Mouse (Mus musculus) frontal cortex, postnatal 10 days (tissue): Measurements from ENCODE around the gene Itga10.
"Not testable (repeated sequence)": the region's sequence is repeated elsewhere in the genome, so short reads cannot be mapped to it uniquely, and the experiment has no call there.

Experiments
- DNase-seq, 2 experiments: peaks; one replicate each; pipeline ENCODE4 v3.0.0; 2022; ENCODE audit warnings: low spot score in 2 of 2, mixed read lengths in 1 of 2

Itga10 gene

GRCm38 (mm10) chr3:96680269-96680956 is 35.0 kb downstream of the Itga10 start:
- no peak for DNase-seq

GRCm38 (mm10) chr3:96683496-96683895 is 38.1 kb downstream of the Itga10 start:
- DNase-seq: no peak

GRCm38 (mm10) chr3:96684151-96684821 is 38.9 kb downstream of the Itga10 start:
- no peak for DNase-seq

- no peak for DNase-seq
Measured at GRCm38 (mm10) chr3:96684822-96685156, 39.4 kb downstream of the Itga10 start.

- not testable (repeated sequence) for DNase-seq
Measured at GRCm38 (mm10) chr3:96686057-96686456, 40.7 kb downstream of the Itga10 start.

- DNase-seq: no peak
Measured at GRCm38 (mm10) chr3:96688854-96689253, 43.5 kb downstream of the Itga10 start.

- DNase-seq: no peak
Measured at GRCm38 (mm10) chr3:96690298-96690697, 44.9 kb downstream of the Itga10 start.

- no peak for DNase-seq
Measured at GRCm38 (mm10) chr3:96692506-96692905, 47.1 kb downstream of the Itga10 start.

GRCm38 (mm10) chr3:96693579-96693978 is 48.2 kb downstream of the Itga10 start:
- no peak for DNase-seq

GRCm38 (mm10) chr3:96696198-96696765 is 50.9 kb downstream of the Itga10 start, which contains the start of gene Pias3:
Pias3 (plus strand) TSS chr3:96696384.
- DNase-seq: peak in 1 of 2 experiments; percentile 66

GRCm38 (mm10) chr3:96696766-96697732 is 51.7 kb downstream of the Itga10 start:
- peak; percentile 71 to 81 for DNase-seq

GRCm38 (mm10) chr3:96698993-96699690 is 53.8 kb downstream of the Itga10 start:
- DNase-seq: no peak

GRCm38 (mm10) chr3:96700376-96700775 is 55.0 kb downstream of the Itga10 start:
- DNase-seq: no peak

- no peak for DNase-seq
Measured at GRCm38 (mm10) chr3:96701003-96701402, 55.6 kb downstream of the Itga10 start.

GRCm38 (mm10) chr3:96704778-96705177 is 59.4 kb downstream of the Itga10 start:
- DNase-seq: no peak

GRCm38 (mm10) chr3:96706217-96706616 is 60.8 kb downstream of the Itga10 start:
- DNase-seq: no peak

- no peak for DNase-seq
Measured at GRCm38 (mm10) chr3:96706984-96707383, 61.6 kb downstream of the Itga10 start.

GRCm38 (mm10) chr3:96707903-96708683 is 62.7 kb downstream of the Itga10 start, which contains the start of gene Nudt17:
Nudt17 (minus strand) TSS chr3:96708562.
- DNase-seq: peak in 1 of 2 experiments; percentile 77

- no peak for DNase-seq
Measured at GRCm38 (mm10) chr3:96708684-96709064, 63.3 kb downstream of the Itga10 start.
